Mouse (Mus musculus): ENCODE data around the gene Kcnn4. TPM values are rescaled to one million over a fixed set of nuclear protein-coding genes. Genes with fewer than 3 reads are reported as not detected.

Kcnn4 gene
- polyA plus RNA-seq, 1 experiment from 2014 or later = 0.45 TPM

- H3K27me3 ChIP-seq (ENCODE audit: control insufficient read depth, insufficient read depth, low read length) = no peaks in the 10 kb centered on the region
- WGBS = 69% methylated on average over 3 of the region's 3 CpGs
- H3K27ac ChIP-seq (replicated peaks; ENCODE audit: low read depth, low read length) = no peak overlapping the region
- H3K4me1 ChIP-seq (ENCODE audit: control insufficient read depth, insufficient read depth, low read length) = peaks cover 7% of the 10 kb centered on the region; the same call in 1 of the 2 replicates
- no peaks in the 10 kb centered on the region for H3K36me3 ChIP-seq (ENCODE audit: control insufficient read depth, insufficient read depth, low read length)
- no peaks in the 10 kb centered on the region for H3K9me3 ChIP-seq (ENCODE audit: control insufficient read depth, low read length)
- no peak for ATAC-seq (ENCODE audit: low FRiP score, low TSS enrichment)
- no peak overlapping the region for H3K9ac ChIP-seq (replicated peaks; ENCODE audit: low read length)
- no peak overlapping the region for H3K4me2 ChIP-seq (ENCODE audit: low read length)
- DNase-seq = no peak
- no peak overlapping the region for H3K4me3 ChIP-seq (replicated peaks; ENCODE audit: low read depth, low read length)
Observed at GRCm38 (mm10) chr7:24371809-24372145, 1.7 kb downstream of the Kcnn4 start.

GRCm38 (mm10) chr7:24372300-24372699 is 2.2 kb downstream of the Kcnn4 start:
- Histone ChIP-seq H3K27me3 (ENCODE audit: control insufficient read depth, insufficient read depth, low read length) (no peaks in the 10 kb centered on the region), H3K27ac (replicated peaks; ENCODE audit: low read depth, low read length) (no peak overlapping the region), H3K9me3 (ENCODE audit: control insufficient read depth, low read length) (no peaks in the 10 kb centered on the region), H3K4me2 (ENCODE audit: low read length) (no peak overlapping the region), H3K4me3 (replicated peaks; ENCODE audit: low read depth, low read length) (no peak overlapping the region), H3K36me3 (ENCODE audit: control insufficient read depth, insufficient read depth, low read length) (no peaks in the 10 kb centered on the region), H3K4me1 (ENCODE audit: control insufficient read depth, insufficient read depth, low read length) (peaks cover 8% of the 10 kb centered on the region; the same call in 1 of the 2 replicates), H3K9ac (replicated peaks; ENCODE audit: low read length) (no peak overlapping the region)
- no peak for DNase-seq
- WGBS = 90% methylated on average over 11 of the region's 11 CpGs
- ATAC-seq (ENCODE audit: low FRiP score, low TSS enrichment) = no peak

GRCm38 (mm10) chr7:24372786-24373185 is 2.7 kb downstream of the Kcnn4 start:
- no peak for ATAC-seq (ENCODE audit: low FRiP score, low TSS enrichment)
- Histone ChIP-seq H3K27ac (replicated peaks; ENCODE audit: low read depth, low read length) (no peak overlapping the region), H3K36me3 (ENCODE audit: control insufficient read depth, insufficient read depth, low read length) (no peaks in the 10 kb centered on the region), H3K4me3 (replicated peaks; ENCODE audit: low read depth, low read length) (no peak overlapping the region), H3K27me3 (ENCODE audit: control insufficient read depth, insufficient read depth, low read length) (no peaks in the 10 kb centered on the region; the same call in 1 of the 2 replicates), H3K4me2 (ENCODE audit: low read length) (no peak overlapping the region), H3K9me3 (ENCODE audit: control insufficient read depth, low read length) (no peaks in the 10 kb centered on the region), H3K9ac (replicated peaks; ENCODE audit: low read length) (no peak overlapping the region), H3K4me1 (ENCODE audit: control insufficient read depth, insufficient read depth, low read length) (peaks cover 10% of the 10 kb centered on the region; the same call in 1 of the 2 replicates)
- DNase-seq = no peak
- WGBS = 72% methylated on average over 4 of the region's 4 CpGs

- no peaks in the 10 kb centered on the region for H3K36me3 ChIP-seq (ENCODE audit: control insufficient read depth, insufficient read depth, low read length)
- H3K4me3 ChIP-seq (replicated peaks; ENCODE audit: low read depth, low read length) = no peak overlapping the region
- no peaks in the 10 kb centered on the region; the same call in none of the 2 replicates for H3K27me3 ChIP-seq (ENCODE audit: control insufficient read depth, insufficient read depth, low read length)
- H3K4me2 ChIP-seq (ENCODE audit: low read length) = peak overlapping the region; percentile 17; the same call in 1 of the 2 replicates
- no peak overlapping the region for H3K9ac ChIP-seq (replicated peaks; ENCODE audit: low read length)
- DNase-seq = peak; percentile 69
- H3K9me3 ChIP-seq (ENCODE audit: control insufficient read depth, low read length) = no peaks in the 10 kb centered on the region
- WGBS = 39% methylated on average over 18 of the region's 20 CpGs
- H3K4me1 ChIP-seq (ENCODE audit: control insufficient read depth, insufficient read depth, low read length) = peaks cover 13% of the 10 kb centered on the region; the same call in 1 of the 2 replicates
- H3K27ac ChIP-seq (replicated peaks; ENCODE audit: low read depth, low read length) = peak overlapping the region; percentile 61
- ATAC-seq (ENCODE audit: low FRiP score, low TSS enrichment) = peak; percentile 41; the same call in 1 of the 2 replicates
Observed at GRCm38 (mm10) chr7:24373538-24374379, 3.7 kb downstream of the Kcnn4 start.

GRCm38 (mm10) chr7:24376456-24376855 is 6.4 kb downstream of the Kcnn4 start:
- H3K27ac ChIP-seq (replicated peaks; ENCODE audit: low read depth, low read length) = no peak overlapping the region
- no peaks in the 10 kb centered on the region for H3K36me3 ChIP-seq (ENCODE audit: control insufficient read depth, insufficient read depth, low read length)
- no peaks in the 10 kb centered on the region for H3K9me3 ChIP-seq (ENCODE audit: control insufficient read depth, low read length)
- no peak for ATAC-seq (ENCODE audit: low FRiP score, low TSS enrichment)
- DNase-seq = no peak
- no peak overlapping the region for H3K4me3 ChIP-seq (replicated peaks; ENCODE audit: low read depth, low read length)
- peaks cover 13% of the 10 kb centered on the region; the same call in 1 of the 2 replicates for H3K4me1 ChIP-seq (ENCODE audit: control insufficient read depth, insufficient read depth, low read length)
- 91% methylated on average over 8 of the region's 8 CpGs for WGBS
- H3K4me2 ChIP-seq (ENCODE audit: low read length) = no peak overlapping the region
- H3K9ac ChIP-seq (replicated peaks; ENCODE audit: low read length) = no peak overlapping the region
- H3K27me3 ChIP-seq (ENCODE audit: control insufficient read depth, insufficient read depth, low read length) = no peaks in the 10 kb centered on the region; the same call in none of the 2 replicates

- Histone ChIP-seq H3K4me1 (ENCODE audit: control insufficient read depth, insufficient read depth, low read length) (peaks cover 13% of the 10 kb centered on the region; the same call in 1 of the 2 replicates), H3K36me3 (ENCODE audit: control insufficient read depth, insufficient read depth, low read length) (no peaks in the 10 kb centered on the region), H3K9me3 (ENCODE audit: control insufficient read depth, low read length) (no peaks in the 10 kb centered on the region), H3K9ac (replicated peaks; ENCODE audit: low read length) (peak overlapping the region; percentile 23; the same call in 1 of the 2 replicates), H3K27me3 (ENCODE audit: control insufficient read depth, insufficient read depth, low read length) (no peaks in the 10 kb centered on the region; the same call in none of the 2 replicates), H3K4me2 (ENCODE audit: low read length) (peak overlapping the region; percentile 48), H3K27ac (replicated peaks; ENCODE audit: low read depth, low read length) (no peak overlapping the region), H3K4me3 (replicated peaks; ENCODE audit: low read depth, low read length) (peak overlapping the region; percentile 25)
- 5% methylated on average over 49 of the region's 49 CpGs for WGBS
- no peak for ATAC-seq (ENCODE audit: low FRiP score, low TSS enrichment)
- peak; percentile 40 for DNase-seq
Observed at GRCm38 (mm10) chr7:24377091-24377865, 7.2 kb downstream of the Kcnn4 start.

- no peak for ATAC-seq (ENCODE audit: low FRiP score, low TSS enrichment)
- Histone ChIP-seq H3K4me3 (replicated peaks; ENCODE audit: low read depth, low read length) (no peak overlapping the region), H3K4me2 (ENCODE audit: low read length) (no peak overlapping the region), H3K4me1 (ENCODE audit: control insufficient read depth, insufficient read depth, low read length) (peaks cover 13% of the 10 kb centered on the region; the same call in 1 of the 2 replicates), H3K36me3 (ENCODE audit: control insufficient read depth, insufficient read depth, low read length) (no peaks in the 10 kb centered on the region), H3K9me3 (ENCODE audit: control insufficient read depth, low read length) (no peaks in the 10 kb centered on the region), H3K9ac (replicated peaks; ENCODE audit: low read length) (no peak overlapping the region), H3K27me3 (ENCODE audit: control insufficient read depth, insufficient read depth, low read length) (no peaks in the 10 kb centered on the region; the same call in none of the 2 replicates), H3K27ac (replicated peaks; ENCODE audit: low read depth, low read length) (no peak overlapping the region)
- DNase-seq = no peak
- WGBS = 77% methylated on average over 10 of the region's 10 CpGs
Observed at GRCm38 (mm10) chr7:24378049-24378701, 8.1 kb downstream of the Kcnn4 start.

- Histone ChIP-seq H3K4me3 (replicated peaks; ENCODE audit: low read depth, low read length) (no peak overlapping the region), H3K9ac (replicated peaks; ENCODE audit: low read length) (no peak overlapping the region), H3K4me2 (ENCODE audit: low read length) (no peak overlapping the region), H3K9me3 (ENCODE audit: control insufficient read depth, low read length) (no peaks in the 10 kb centered on the region), H3K4me1 (ENCODE audit: control insufficient read depth, insufficient read depth, low read length) (0 out of 2 replicates have a peak, but pooled peaks cover 6% of the 10 kb centered on the region), H3K36me3 (ENCODE audit: control insufficient read depth, insufficient read depth, low read length) (no peaks in the 10 kb centered on the region), H3K27me3 (ENCODE audit: control insufficient read depth, insufficient read depth, low read length) (no peaks in the 10 kb centered on the region; the same call in none of the 2 replicates), H3K27ac (replicated peaks; ENCODE audit: low read depth, low read length) (no peak overlapping the region)
- DNase-seq (no peak), ATAC-seq (ENCODE audit: low FRiP score, low TSS enrichment) (no peak)
- WGBS = 71% methylated on average over 7 of the region's 7 CpGs
Observed at GRCm38 (mm10) chr7:24379934-24380333, 9.9 kb downstream of the Kcnn4 start.

Measured in midbrain, embryonic 14.5 days (tissue).